Mouse (Mus musculus) stomach, embryonic 14.5 days (tissue): Measurements from ENCODE around the gene Olfr1361. TPM values are rescaled to one million over a fixed set of nuclear protein-coding genes. Genes with fewer than 3 reads are reported as not detected.

Experiments used
- ATAC-seq: fragments of 200-750 bp; cut with Nextera tagmentation; 2 replicates; pipeline ENCODE4 v1.8.0; 2017; ENCODE audit warnings: low read depth, moderate TSS enrichment; ENCODE audit not compliant: insufficient number of reproducible peaks, insufficient read depth, low FRiP score
- H3K27ac ChIP-seq: fragments of 300-500 bp; sonication (generic); 2 replicates; pipeline ENCODE4 v1.5.1; 2014; ENCODE audit warnings: mild to moderate bottlenecking, low read length, moderate library complexity, mixed read lengths
- H3K27me3 ChIP-seq: fragments of 300-500 bp; sonication (generic); 2 replicates; pipeline ENCODE4 v1.6.1; 2014; ENCODE audit warnings: low read length, control low read depth, mixed read lengths; ENCODE audit not compliant: control insufficient read depth, insufficient read depth
- H3K36me3 ChIP-seq: fragments of 300-500 bp; sonication (generic); 2 replicates; pipeline ENCODE4 v1.6.1; 2014; ENCODE audit warnings: mild to moderate bottlenecking, control low read depth, low read length, moderate library complexity, mixed read lengths; ENCODE audit not compliant: control insufficient read depth, insufficient read depth
- H3K4me1 ChIP-seq: fragments of 300-500 bp; sonication (generic); 2 replicates; pipeline ENCODE4 v1.6.1; 2014; ENCODE audit warnings: low read length, control low read depth, mixed read lengths; ENCODE audit not compliant: control insufficient read depth, insufficient read depth
- H3K4me2 ChIP-seq: fragments of 300-500 bp; sonication (generic); replicated peaks from 2 replicates; pipeline ENCODE4 v1.6.1; 2014; ENCODE audit warnings: low read depth, low read length, control low read depth
- H3K4me3 ChIP-seq: fragments of 300-500 bp; sonication (generic); 2 replicates; pipeline ENCODE4 v1.5.1; 2014; ENCODE audit warnings: low read depth, low read length, control low read depth
- H3K9ac ChIP-seq: fragments of 300-500 bp; sonication (generic); replicated peaks from 2 replicates; pipeline ENCODE4 v1.6.1; 2014; ENCODE audit warnings: low read depth, mild to moderate bottlenecking, control low read depth, low read length, moderate library complexity, mixed read lengths
- H3K9me3 ChIP-seq: fragments of 300-500 bp; sonication (generic); 2 replicates; pipeline ENCODE4 v1.6.1; 2016; ENCODE audit warnings: low read depth, low read length, control low read depth; ENCODE audit not compliant: control insufficient read depth
- polyA plus RNA-seq: library from polyadenylated mRNA; unstranded; fragments of >200 nt; fragmentation: Nextera tagmentation; extraction: Ambion mirVana; gene quantifications from 2 replicates; pipeline ENCODE4 v1.2.1, GENCODE M21; 2014

Gene Olfr1361
- polyA plus RNA-seq, 1 experiment from 2014 or later, result not detected

DNA sequence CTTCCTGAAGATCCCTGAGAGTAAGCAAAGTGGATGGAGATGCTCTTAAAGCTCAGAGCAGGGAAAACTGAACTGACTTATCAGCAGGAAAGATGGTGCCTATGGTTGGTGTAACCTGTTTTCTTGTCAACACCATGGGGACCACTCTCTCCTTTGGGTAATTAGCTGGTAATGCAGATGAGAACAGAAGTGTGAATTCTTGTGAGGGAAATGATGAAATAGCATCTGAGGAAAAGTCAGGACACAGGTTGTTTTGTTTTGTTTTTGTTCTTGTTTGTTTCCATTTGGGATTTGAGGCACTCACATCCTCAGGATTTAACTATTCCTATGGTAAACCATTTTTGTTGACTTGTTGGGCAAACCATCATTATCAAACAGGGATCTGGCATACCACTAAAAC is 49.3 kb downstream of the Olfr1361 start, which contains the start of gene Olfr1362:
Olfr1362 (minus strand) TSS at position 101 of the 400 bp plus-strand sequence.
- no peaks in the 10 kb centered on the region for H3K4me1 ChIP-seq
- H3K4me2 ChIP-seq, result no peak within 1 kb of the TSS
- H3K4me3 ChIP-seq, result no peak within 1 kb of the TSS
- no peaks in the 10 kb centered on the region for H3K27me3 ChIP-seq
- H3K36me3 ChIP-seq, result no peaks in the 10 kb centered on the region
- no peak within 1 kb of the TSS for H3K27ac ChIP-seq
- ATAC-seq, result no peak
- H3K9me3 ChIP-seq, result no peaks in the 10 kb centered on the region
- no peak within 1 kb of the TSS for H3K9ac ChIP-seq

Other genes starting within 250 kb of the Olfr1361 start
- 2.3 and 3.1 TPM in 2 replicates for gene Pgbd1, start 222.3 kb downstream of the Olfr1361 start, polyA plus RNA-seq
- 32.6 and 35.8 TPM in 2 replicates for gene Zscan26, start 209.7 kb downstream of the Olfr1361 start, polyA plus RNA-seq
- gene Nkapl, start 194.9 kb downstream of the Olfr1361 start, polyA plus RNA-seq, result 2.7 and 2.8 TPM in 2 replicates
- 2.9 TPM in 2 replicates for gene Zkscan4, start 184.5 kb downstream of the Olfr1361 start, polyA plus RNA-seq
- gene Gm10065, start 183.9 kb downstream of the Olfr1361 start, polyA plus RNA-seq, result not detected in 2 replicates
- 0.17 and 0.34 TPM in 2 replicates for gene AK157302, start 168.2 kb downstream of the Olfr1361 start, polyA plus RNA-seq
- 6.7 and 7.5 TPM in 2 replicates for gene Gm11273, start 162.0 kb downstream of the Olfr1361 start, polyA plus RNA-seq
- gene Zkscan8, start 132.3 kb downstream of the Olfr1361 start, polyA plus RNA-seq, result 11.5 and 11.6 TPM in 2 replicates
- gene Olfr1366, start 120.6 kb downstream of the Olfr1361 start, polyA plus RNA-seq, result 0.07 and 0.28 TPM in 2 replicates
- gene Olfr1535, start 103.5 kb downstream of the Olfr1361 start, polyA plus RNA-seq, result 0.06 TPM in 1 of 2 replicates, not detected in the other
- not detected in 2 replicates for gene Olfr1364, start 81.6 kb downstream of the Olfr1361 start, polyA plus RNA-seq
- not detected in 2 replicates for gene Olfr1362, start 49.4 kb downstream of the Olfr1361 start, polyA plus RNA-seq
- not detected in 2 replicates for gene Olfr11, start 20.9 kb downstream of the Olfr1361 start, polyA plus RNA-seq
- not detected in 2 replicates for gene Olfr1360, start 14.0 kb upstream of the Olfr1361 start, polyA plus RNA-seq
- not detected in 2 replicates for gene Olfr1359, start 34.7 kb upstream of the Olfr1361 start, polyA plus RNA-seq
- gene Hist1h2bl, start 52.8 kb upstream of the Olfr1361 start, polyA plus RNA-seq, result 3.7 and 4.3 TPM in 2 replicates
- gene Hist1h2ai, start 53.0 kb upstream of the Olfr1361 start, polyA plus RNA-seq, result 8.8 and 36.0 TPM in 2 replicates
- gene Hist1h3h, start 54.3 kb upstream of the Olfr1361 start, polyA plus RNA-seq, result 9.0 and 13.1 TPM in 2 replicates
- gene Hist1h2bm, start 58.7 kb upstream of the Olfr1361 start, polyA plus RNA-seq, result 3.1 TPM in 2 replicates
- 4.1 and 4.5 TPM in 2 replicates for gene Hist1h4j, start 71.7 kb upstream of the Olfr1361 start, polyA plus RNA-seq
- 10.9 and 13.1 TPM in 2 replicates for gene Hist1h4k, start 87.1 kb upstream of the Olfr1361 start, polyA plus RNA-seq
- 10.1 and 13.3 TPM in 2 replicates for gene Hist1h2ak, start 90.4 kb upstream of the Olfr1361 start, polyA plus RNA-seq
- gene Hist1h2bn, start 90.7 kb upstream of the Olfr1361 start, polyA plus RNA-seq, result 3.1 and 5.0 TPM in 2 replicates
- 14.8 and 20.1 TPM in 2 replicates for gene Hist1h1b, start 117.2 kb upstream of the Olfr1361 start, polyA plus RNA-seq
- gene Hist1h3i, start 120.0 kb upstream of the Olfr1361 start, polyA plus RNA-seq, result 166 and 187 TPM in 2 replicates
- gene Hist1h2an, start 123.8 kb upstream of the Olfr1361 start, polyA plus RNA-seq, result 11.4 TPM in 1 of 2 replicates, not detected in the other
- gene Hist1h2bp, start 124.1 kb upstream of the Olfr1361 start, polyA plus RNA-seq, result 1.4 and 1.8 TPM in 2 replicates
- gene Hist1h2bq, start 146.8 kb upstream of the Olfr1361 start, polyA plus RNA-seq, result 17.5 and 19.7 TPM in 2 replicates
- gene Hist1h2ao, start 147.1 kb upstream of the Olfr1361 start, polyA plus RNA-seq, result not detected in 2 replicates
- gene Hist1h4m, start 148.4 kb upstream of the Olfr1361 start, polyA plus RNA-seq, result not detected in 2 replicates
- 18.2 and 28.4 TPM in 2 replicates for gene Hist1h4n, start 168.8 kb upstream of the Olfr1361 start, polyA plus RNA-seq
- 3,565 and 4,516 TPM in 2 replicates for gene Hist1h2ap, start 170.1 kb upstream of the Olfr1361 start, polyA plus RNA-seq
- gene Hist1h2br, start 170.4 kb upstream of the Olfr1361 start, polyA plus RNA-seq, result 24.3 and 25.5 TPM in 2 replicates